Mouse (Mus musculus): ENCODE data around the gene Chit1. TPM values are rescaled to one million over a fixed set of nuclear protein-coding genes. Genes with fewer than 3 reads are reported as not detected.

The Chit1 gene
- polyA plus RNA-seq, 1 experiment, result 14.1 TPM

DNA sequence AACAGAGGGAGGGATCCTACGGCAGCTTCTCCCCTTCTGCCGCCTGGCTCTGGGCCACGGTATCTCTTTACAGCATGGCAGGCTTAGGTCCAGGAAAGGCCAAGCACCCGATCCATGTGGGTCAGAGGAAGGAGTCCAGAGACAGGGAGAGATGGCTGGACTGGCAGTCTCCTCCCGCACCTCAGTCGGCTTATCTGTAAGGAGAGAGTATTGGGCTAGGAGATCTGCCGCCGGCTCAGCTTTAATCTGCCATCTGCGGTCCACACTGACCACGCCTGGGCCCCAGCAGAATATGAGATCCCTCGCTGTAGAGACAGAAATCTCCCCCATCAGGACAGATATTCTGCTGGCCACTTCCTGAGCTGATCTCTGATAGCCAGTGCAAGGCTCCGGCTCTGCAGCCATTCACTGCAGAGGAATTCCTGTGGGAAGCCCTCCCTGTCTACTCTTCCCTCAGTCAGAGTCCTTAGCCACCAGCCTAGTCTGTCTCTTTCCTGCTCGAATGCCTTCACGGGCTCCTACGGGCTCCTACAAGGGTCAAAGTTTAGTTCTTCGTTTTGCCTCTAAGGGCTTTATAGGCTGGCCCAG lies 24.1 kb upstream of the Chit1 start:
- peaks cover 13% of the 10 kb centered on the region for H3K4me1 ChIP-seq (ENCODE audit: control insufficient read depth, insufficient read depth, low read length)
- TF ChIP-seq CTCF (IDR thresholded peaks at IDR 0.05; ENCODE audit: insufficient read depth, low read length) (no peak), POLR2A (IDR thresholded peaks at IDR 0.05; ENCODE audit: borderline replicate concordance, extremely low read depth, low read depth, low read length) (peak; percentile 34; the same call in 1 of the 2 replicates)
- DNase-seq, result no peak
- 41% methylated on average over 16 of the region's 16 CpGs for WGBS
- H3K4me3 ChIP-seq (replicated peaks; ENCODE audit: extremely low read depth, low read depth, low read length), result peak overlapping the region; percentile 36

DNA sequence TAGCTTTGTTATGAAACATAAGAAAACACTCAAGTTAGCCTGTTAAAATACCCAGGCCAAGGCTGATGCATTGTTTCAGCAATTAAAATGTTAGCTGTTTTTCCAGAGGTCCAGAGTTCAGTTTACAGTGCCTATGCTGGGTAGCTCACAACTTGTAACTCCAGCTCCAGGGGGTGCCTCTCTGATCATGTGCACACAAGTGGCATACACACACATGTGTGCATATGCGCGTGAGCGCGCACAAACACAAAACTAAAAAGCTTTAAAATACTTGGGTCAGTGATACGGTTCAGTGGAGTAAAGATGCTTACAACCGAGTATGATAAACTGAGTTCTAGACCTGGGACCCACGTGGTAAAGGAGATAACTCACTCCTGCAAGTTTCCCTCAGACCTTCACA lies 22.0 kb upstream of the Chit1 start:
- no peak for TF ChIP-seq POLR2A (IDR thresholded peaks at IDR 0.05; ENCODE audit: borderline replicate concordance, extremely low read depth, low read depth, low read length)
- TF ChIP-seq CTCF (IDR thresholded peaks at IDR 0.05; ENCODE audit: insufficient read depth, low read length), result no peak
- no peak for DNase-seq
- Histone ChIP-seq H3K4me1 (ENCODE audit: control insufficient read depth, insufficient read depth, low read length) (peaks cover 22% of the 10 kb centered on the region), H3K4me3 (replicated peaks; ENCODE audit: extremely low read depth, low read depth, low read length) (no peak overlapping the region)
- WGBS, result 92% methylated on average over 7 of the region's 7 CpGs

DNA sequence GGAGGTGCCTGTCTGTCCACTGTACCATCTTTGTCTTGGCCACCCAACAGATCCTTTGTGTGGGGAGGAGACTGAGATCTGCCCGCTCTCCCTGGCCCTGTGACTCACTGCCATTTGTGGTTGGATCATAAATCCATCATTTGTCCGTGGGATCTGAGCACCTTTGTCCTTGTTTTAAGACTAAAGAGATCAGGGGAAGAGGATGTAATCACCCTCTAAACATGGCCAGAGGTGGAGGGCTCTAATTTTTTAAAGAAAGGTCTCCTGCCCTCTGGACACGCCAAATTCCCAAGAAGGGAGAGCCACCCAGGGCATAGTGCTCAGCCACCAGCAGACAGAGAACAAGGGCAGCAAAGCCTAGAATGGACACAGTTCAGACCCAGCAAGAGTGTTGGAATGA lies 19.2 kb upstream of the Chit1 start:
- TF ChIP-seq CTCF (IDR thresholded peaks at IDR 0.05; ENCODE audit: insufficient read depth, low read length) (no peak), POLR2A (IDR thresholded peaks at IDR 0.05; ENCODE audit: borderline replicate concordance, extremely low read depth, low read depth, low read length) (no peak)
- H3K4me3 ChIP-seq (replicated peaks; ENCODE audit: extremely low read depth, low read depth, low read length), result no peak overlapping the region
- peaks cover 36% of the 10 kb centered on the region for H3K4me1 ChIP-seq (ENCODE audit: control insufficient read depth, insufficient read depth, low read length)
- WGBS, result 84% methylated on average over 3 of the region's 3 CpGs
- DNase-seq, result no peak

DNA sequence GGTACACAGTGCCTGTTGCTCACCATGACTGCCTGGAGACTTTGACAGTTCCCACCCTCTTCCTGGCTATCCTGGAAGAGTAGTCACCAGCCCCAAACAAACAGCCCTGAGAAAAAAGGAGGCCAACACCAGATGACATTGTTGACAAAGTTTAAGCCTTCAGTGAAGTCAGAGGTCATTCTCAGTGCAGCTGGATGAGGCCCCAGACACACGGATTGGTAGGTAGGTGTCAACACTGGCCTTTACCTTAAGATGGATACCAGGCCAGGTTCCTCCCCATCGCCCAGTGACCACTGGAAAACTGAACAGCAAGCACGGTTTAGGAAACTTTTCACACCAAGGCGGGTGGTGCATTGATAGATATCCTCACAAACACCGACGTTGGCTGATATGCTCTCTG lies 18.7 kb upstream of the Chit1 start:
- Histone ChIP-seq H3K4me3 (replicated peaks; ENCODE audit: extremely low read depth, low read depth, low read length) (no peak overlapping the region), H3K4me1 (ENCODE audit: control insufficient read depth, insufficient read depth, low read length) (peaks cover 35% of the 10 kb centered on the region)
- TF ChIP-seq POLR2A (IDR thresholded peaks at IDR 0.05; ENCODE audit: borderline replicate concordance, extremely low read depth, low read depth, low read length), result no peak
- TF ChIP-seq CTCF (IDR thresholded peaks at IDR 0.05; ENCODE audit: insufficient read depth, low read length), result no peak
- DNase-seq, result no peak
- 23% methylated on average over 6 of the region's 6 CpGs for WGBS

DNA sequence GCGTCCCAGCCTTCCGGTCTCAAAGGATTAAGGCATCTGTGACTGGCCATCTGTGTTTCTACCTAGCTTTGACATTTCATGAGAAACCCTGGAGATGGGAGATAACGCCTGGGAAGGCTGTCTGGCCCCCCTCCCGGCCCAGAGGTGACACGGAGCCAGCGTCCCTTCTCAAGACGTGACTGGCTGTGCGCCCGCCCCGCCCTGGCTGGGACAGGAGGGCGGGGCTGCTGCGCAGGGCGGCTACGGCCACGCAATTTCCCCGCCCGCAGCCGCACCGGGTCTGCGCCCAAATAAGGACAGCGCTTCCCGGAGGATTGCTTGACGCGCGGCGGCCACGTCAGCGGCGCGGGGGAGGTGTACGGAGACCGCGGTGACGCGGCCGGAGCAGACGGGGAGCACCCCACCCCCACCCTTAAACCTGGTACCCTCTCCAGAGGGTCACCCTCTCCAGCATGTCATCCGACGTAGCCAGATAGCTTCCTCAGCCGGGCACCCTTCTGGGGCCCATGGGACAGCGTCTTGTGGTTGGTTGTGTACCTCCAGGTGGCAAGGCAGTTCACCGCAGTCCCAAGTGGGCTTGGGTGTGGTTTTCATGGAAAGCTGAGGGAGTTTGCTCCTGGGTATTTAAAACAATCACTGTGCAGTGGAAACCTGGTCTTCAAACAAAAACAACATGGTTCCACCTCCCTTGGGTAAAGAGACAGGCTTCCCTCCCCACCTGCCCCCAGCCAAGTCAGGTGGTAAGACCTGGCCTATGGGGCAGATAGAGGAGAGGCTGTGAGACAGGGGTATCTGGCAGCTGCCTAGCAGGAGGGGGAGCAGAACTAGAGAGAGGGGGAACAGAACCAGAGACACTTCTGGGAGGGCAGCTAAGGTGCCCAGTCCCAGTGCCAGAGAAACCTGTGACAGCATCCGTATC lies 17.9 kb upstream of the Chit1 start:
- 1% methylated on average over 43 of the region's 43 CpGs for WGBS
- H3K4me1 ChIP-seq (ENCODE audit: control insufficient read depth, insufficient read depth, low read length), result peaks cover 42% of the 10 kb centered on the region
- TF ChIP-seq CTCF (IDR thresholded peaks at IDR 0.05; ENCODE audit: insufficient read depth, low read length) (no peak), POLR2A (IDR thresholded peaks at IDR 0.05; ENCODE audit: borderline replicate concordance, extremely low read depth, low read depth, low read length) (peak; percentile 74)
- peak overlapping the region; percentile 58 for H3K4me3 ChIP-seq (replicated peaks; ENCODE audit: extremely low read depth, low read depth, low read length)
- DNase-seq, result peak; percentile 94

DNA sequence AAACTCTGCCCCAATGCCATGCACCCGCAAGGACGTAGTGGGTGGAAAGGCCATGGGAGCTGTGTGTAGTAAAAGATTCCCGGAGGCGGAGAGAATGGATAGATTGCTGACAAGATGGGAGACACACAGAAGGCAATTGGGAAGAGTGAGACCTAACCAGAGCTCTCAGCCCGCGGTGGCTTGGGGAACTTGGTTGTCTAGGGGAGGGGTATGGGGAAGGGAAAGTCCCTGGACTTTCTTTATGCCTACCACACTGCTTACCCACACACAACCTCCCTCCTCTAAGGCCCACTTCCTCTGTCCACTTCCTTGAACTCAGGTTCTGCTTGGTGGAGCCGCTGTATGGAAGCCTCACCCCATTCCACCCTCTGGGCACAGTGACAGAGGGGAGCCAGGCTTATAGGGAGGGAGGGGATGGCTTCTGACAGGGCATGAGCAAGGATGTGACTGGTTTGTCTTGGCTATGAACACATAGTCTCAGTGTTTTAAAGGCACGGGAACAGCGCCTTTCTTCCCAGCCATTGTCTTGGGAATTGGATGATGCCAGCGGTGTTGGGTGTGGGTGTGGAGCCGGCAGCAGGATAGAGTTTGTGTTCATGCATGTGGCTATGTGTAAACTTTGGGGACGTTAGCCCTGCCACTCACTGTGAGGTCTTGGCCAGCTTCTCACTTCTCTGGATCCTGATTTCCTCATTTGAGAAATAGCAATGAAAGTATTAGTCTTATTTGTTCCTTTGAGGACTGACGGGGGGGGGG lies 17.1 kb upstream of the Chit1 start:
- Histone ChIP-seq H3K4me3 (replicated peaks; ENCODE audit: extremely low read depth, low read depth, low read length) (peak overlapping the region; percentile 58), H3K4me1 (ENCODE audit: control insufficient read depth, insufficient read depth, low read length) (peaks cover 47% of the 10 kb centered on the region)
- TF ChIP-seq CTCF (IDR thresholded peaks at IDR 0.05; ENCODE audit: insufficient read depth, low read length) (no peak), POLR2A (IDR thresholded peaks at IDR 0.05; ENCODE audit: borderline replicate concordance, extremely low read depth, low read depth, low read length) (peak; percentile 63; the same call in 1 of the 2 replicates)
- peak; percentile 59 for DNase-seq
- 31% methylated on average over 13 of the region's 13 CpGs for WGBS

DNA sequence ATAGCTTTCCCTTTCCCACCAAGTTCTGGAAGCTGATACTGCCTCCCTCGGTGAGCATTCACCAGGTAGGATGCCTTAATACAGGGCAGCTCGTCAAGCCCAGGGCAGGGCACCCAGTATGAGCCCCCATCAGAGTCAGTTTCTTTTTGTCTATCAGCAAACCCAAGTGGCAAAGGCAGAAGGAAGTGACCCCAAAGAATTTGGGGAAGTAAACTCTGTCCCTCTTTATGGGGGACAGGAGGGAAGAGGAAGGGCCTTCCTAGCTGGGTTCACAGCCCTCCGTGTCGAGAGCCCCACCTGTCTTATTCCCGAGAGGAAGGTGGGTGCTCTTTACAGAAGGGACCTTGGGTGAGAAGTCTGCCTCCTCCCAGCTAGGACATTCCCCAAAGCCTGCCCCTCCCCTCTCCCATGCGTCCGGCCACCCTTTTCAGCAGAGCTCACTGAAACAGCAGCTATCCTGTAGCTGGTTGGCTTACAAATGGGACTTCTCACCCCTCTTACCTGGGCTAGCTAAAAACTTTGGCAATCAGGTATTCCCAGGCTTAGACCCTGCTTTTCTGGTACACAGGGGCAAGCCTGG lies 15.9 kb upstream of the Chit1 start:
- 52% methylated on average over 7 of the region's 7 CpGs for WGBS

DNA sequence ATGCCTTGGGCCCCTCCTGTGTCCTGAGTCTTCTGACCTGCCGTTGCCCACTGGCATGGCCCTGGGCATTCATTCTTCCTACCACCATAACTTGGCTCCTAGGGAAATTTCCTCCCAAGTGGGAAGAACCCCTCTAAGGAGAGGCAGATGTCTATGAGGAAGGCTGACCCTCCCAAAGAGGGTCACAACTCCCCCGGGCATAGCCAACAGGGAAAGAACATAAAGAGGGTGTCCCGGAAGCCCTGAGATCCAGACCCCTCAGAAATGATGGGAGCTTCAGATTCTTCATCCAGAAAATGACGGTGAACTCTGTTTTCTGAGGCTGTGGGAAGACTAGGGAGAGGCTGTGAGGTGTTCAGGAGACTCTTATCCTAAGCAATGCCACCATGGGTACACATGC lies 15.3 kb upstream of the Chit1 start:
- DNase-seq, result no peak
- Histone ChIP-seq H3K4me3 (replicated peaks; ENCODE audit: extremely low read depth, low read depth, low read length) (no peak overlapping the region), H3K4me1 (ENCODE audit: control insufficient read depth, insufficient read depth, low read length) (peaks cover 53% of the 10 kb centered on the region)
- TF ChIP-seq POLR2A (IDR thresholded peaks at IDR 0.05; ENCODE audit: borderline replicate concordance, extremely low read depth, low read depth, low read length) (no peak), CTCF (IDR thresholded peaks at IDR 0.05; ENCODE audit: insufficient read depth, low read length) (no peak)
- WGBS, result 69% methylated on average over 4 of the region's 4 CpGs

More for the DNA sequence above, 15.9 kb upstream of the Chit1 start:
- TF ChIP-seq CTCF (IDR thresholded peaks at IDR 0.05; ENCODE audit: insufficient read depth, low read length) (no peak), POLR2A (IDR thresholded peaks at IDR 0.05; ENCODE audit: borderline replicate concordance, extremely low read depth, low read depth, low read length) (peak; percentile 5; the same call in 1 of the 2 replicates)
- Histone ChIP-seq H3K4me3 (replicated peaks; ENCODE audit: extremely low read depth, low read depth, low read length) (no peak overlapping the region), H3K4me1 (ENCODE audit: control insufficient read depth, insufficient read depth, low read length) (peaks cover 53% of the 10 kb centered on the region)
- DNase-seq, result no peak

All from lung, adult 2 months (tissue).